Mouse (Mus musculus) cerebellum, adult 2 months (tissue): Measurements from ENCODE around the gene Resf1.

Source experiments
- CTCF ChIP-seq: fragments of 200-500 bp; IDR thresholded peaks from 2 replicates; pipeline ENCODE4 v1.5.1; 2011; ENCODE audit warnings: low read depth, mild to moderate bottlenecking, control low read depth, low read length, moderate library complexity, borderline replicate concordance; ENCODE audit not compliant: insufficient read depth
- POLR2A ChIP-seq: fragments of 200-500 bp; IDR thresholded peaks from 2 replicates; pipeline ENCODE4 v1.6.1; 2011; ENCODE audit warnings: low read length, control low read depth, borderline replicate concordance; ENCODE audit not compliant: insufficient read depth

- TF ChIP-seq CTCF (no peak), POLR2A (no peak)
Measured at GRCm38 (mm10) chr6:149330332-149330731, 21.1 kb downstream of the Resf1 start.
